Mouse (Mus musculus) CH12.LX (cell line): ENCODE data around the gene Pafah1b3. TPM values are rescaled to one million over a fixed set of nuclear protein-coding genes. Genes with fewer than 3 reads are reported as not detected.

Experiments used
- DNase-seq: peaks from one replicate; pipeline ENCODE4 v3.0.0-alpha.2; 2013; ENCODE audit errors: extremely low read depth
- H3K27ac ChIP-seq: 2 replicates; pipeline ENCODE4 v1.5.1; 2012; ENCODE audit warnings: low read depth, mild to moderate bottlenecking, control low read depth, moderate library complexity; ENCODE audit not compliant: insufficient read depth
- H3K27me3 ChIP-seq: replicated peaks from 2 replicates; pipeline ENCODE3; 2012; ENCODE audit warnings: inconsistent platforms
- H3K36me3 ChIP-seq, 2 experiments: replicated peaks in 1 of 2; 2 replicates each; pipeline versions ENCODE3 to v1.6.1; 2012; ENCODE audit warnings: inconsistent platforms in 1 of 2, low read length in 1 of 2, mild to moderate bottlenecking in 1 of 2, mixed read lengths in 1 of 2, moderate library complexity in 1 of 2; ENCODE audit not compliant: control insufficient read depth in 1 of 2, insufficient read depth in 1 of 2
- H3K4me1 ChIP-seq, 2 experiments: 2 replicates each; pipeline ENCODE4 v1.6.1; 2012; ENCODE audit warnings: inconsistent platforms in 1 of 2, moderate library complexity in 1 of 2; ENCODE audit not compliant: insufficient read depth in 2 of 2, control insufficient read depth in 1 of 2
- H3K4me2 ChIP-seq: 2 replicates; pipeline ENCODE4 v1.6.1; 2012; ENCODE audit warnings: low read depth, mild to moderate bottlenecking, control low read depth; ENCODE audit not compliant: poor library complexity, insufficient read depth, severe bottlenecking
- H3K4me3 ChIP-seq, 3 experiments: fragments of 150-350 bp in 1 of 3; sonication (generic) in 1 of 3; replicated peaks in 1 of 3; 2 replicates each; pipeline versions ENCODE3 to v1.5.1; 2011 to 2012; ENCODE audit warnings: low read depth in 2 of 3, low read length in 2 of 3, mild to moderate bottlenecking in 2 of 3, moderate library complexity in 2 of 3, control low read depth in 1 of 3, improper control_type of control experiment in 1 of 3, inconsistent platforms in 1 of 3, mixed read lengths in 1 of 3; ENCODE audit not compliant: poor library complexity in 1 of 3
- H3K79me2 ChIP-seq: replicated peaks from 2 replicates; pipeline ENCODE4 v1.6.1; 2012; ENCODE audit warnings: mild to moderate bottlenecking, moderate library complexity; ENCODE audit not compliant: control insufficient read depth, poor library complexity, insufficient read depth, severe bottlenecking; ENCODE audit errors: extremely low read depth
- H3K9ac ChIP-seq: 2 replicates; pipeline ENCODE4 v1.6.1; 2012; ENCODE audit warnings: low read depth, mild to moderate bottlenecking, control low read depth, moderate library complexity; ENCODE audit not compliant: insufficient read depth
- H3K9me3 ChIP-seq: replicated peaks from 2 replicates; pipeline ENCODE3; 2012; ENCODE audit warnings: low read length, inconsistent platforms, mixed read lengths
- BHLHE40 ChIP-seq: IDR thresholded peaks from 2 replicates; pipeline ENCODE4 v1.6.1; 2011; ENCODE audit warnings: mild to moderate bottlenecking, low read depth, low read length, improper control_type of control experiment
- CHD1 ChIP-seq: IDR thresholded peaks from 2 replicates; pipeline ENCODE4 v1.6.1; 2012; ENCODE audit warnings: low read depth, low read length, improper control_type of control experiment, inconsistent platforms
- CHD2 ChIP-seq: IDR thresholded peaks from 2 replicates; pipeline ENCODE4 v1.6.1; 2011; ENCODE audit warnings: low read length, improper control_type of control experiment
- CTCF ChIP-seq, 2 experiments: IDR thresholded peaks in 1 of 2; conservative IDR thresholded peaks in 1 of 2; 2 replicates each; pipeline ENCODE4 v1.5.1; 2011 to 2012; ENCODE audit warnings: low read depth in 2 of 2, low read length in 2 of 2, improper control_type of control experiment in 1 of 2, inconsistent platforms in 1 of 2, mild to moderate bottlenecking in 1 of 2, moderate library complexity in 1 of 2
- ELF1 ChIP-seq: IDR thresholded peaks from 2 replicates; pipeline ENCODE4 v1.6.1; 2014; ENCODE audit warnings: low read depth, mild to moderate bottlenecking, inconsistent platforms, low read length, improper control_type of control experiment
- EP300 ChIP-seq: IDR thresholded peaks from 2 replicates; pipeline ENCODE4 v1.6.1; 2011; ENCODE audit warnings: low read length, improper control_type of control experiment
- ETS1 ChIP-seq: conservative IDR thresholded peaks from 2 replicates; pipeline ENCODE4 v1.6.1; 2012; ENCODE audit warnings: low read depth, mild to moderate bottlenecking, inconsistent platforms, low read length, improper control_type of control experiment, moderate library complexity
- HCFC1 ChIP-seq: IDR thresholded peaks from 2 replicates; pipeline ENCODE4 v1.6.1; 2012; ENCODE audit warnings: low read depth, mild to moderate bottlenecking, inconsistent platforms, low read length, improper control_type of control experiment
- IRF4 ChIP-seq: IDR thresholded peaks from 2 replicates; pipeline ENCODE4 v1.6.1; 2014; ENCODE audit warnings: low read depth, mild to moderate bottlenecking, inconsistent platforms, low read length, improper control_type of control experiment
- JUN ChIP-seq: IDR thresholded peaks from 2 replicates; pipeline ENCODE4 v1.6.1; 2011; ENCODE audit warnings: low read depth, mild to moderate bottlenecking, low read length, improper control_type of control experiment, moderate library complexity; ENCODE audit not compliant: insufficient read depth
- JUND ChIP-seq: conservative IDR thresholded peaks from 2 replicates; pipeline ENCODE4 v1.6.1; 2011; ENCODE audit warnings: low read depth, low read length, improper control_type of control experiment
- KAT2A ChIP-seq: IDR thresholded peaks from 2 replicates; pipeline ENCODE4 v1.6.1; 2012; ENCODE audit warnings: low read length, improper control_type of control experiment, inconsistent platforms; ENCODE audit not compliant: insufficient replicate concordance
- MAZ ChIP-seq: IDR thresholded peaks from 2 replicates; pipeline ENCODE4 v1.6.1; 2012; ENCODE audit warnings: low read depth, mild to moderate bottlenecking, inconsistent platforms, low read length, improper control_type of control experiment, moderate library complexity
- MEF2A ChIP-seq: IDR thresholded peaks from 2 replicates; pipeline ENCODE4 v1.6.1; 2014; ENCODE audit warnings: low read depth, mild to moderate bottlenecking, inconsistent platforms, low read length, improper control_type of control experiment, borderline replicate concordance
- MXI1 ChIP-seq: IDR thresholded peaks from 2 replicates; pipeline ENCODE4 v1.6.1; 2011; ENCODE audit warnings: mild to moderate bottlenecking, low read depth, low read length, improper control_type of control experiment
- MYC ChIP-seq: IDR thresholded peaks from 2 replicates; pipeline ENCODE4 v1.6.1; 2011; ENCODE audit warnings: low read depth, mild to moderate bottlenecking, improper control_type of control experiment, low read length
- NELFE ChIP-seq: IDR thresholded peaks from 2 replicates; pipeline ENCODE4 v1.6.1; 2011; ENCODE audit warnings: low read depth, low read length, improper control_type of control experiment
- NRF1 ChIP-seq: IDR thresholded peaks from 2 replicates; pipeline ENCODE4 v1.6.1; 2014; ENCODE audit warnings: low read depth, mild to moderate bottlenecking, inconsistent platforms, low read length, improper control_type of control experiment, moderate library complexity
- PAX5 ChIP-seq: IDR thresholded peaks from 2 replicates; pipeline ENCODE4 v1.6.1; 2012; ENCODE audit warnings: low read length, inconsistent platforms, mixed read lengths
- POLR2A ChIP-seq: IDR thresholded peaks from 2 replicates; pipeline ENCODE4 v1.6.1; 2011; ENCODE audit warnings: low read depth, mild to moderate bottlenecking, improper control_type of control experiment, low read length
- RAD21 ChIP-seq: IDR thresholded peaks from 2 replicates; pipeline ENCODE4 v1.6.1; 2011; ENCODE audit warnings: low read depth, mild to moderate bottlenecking, low read length, improper control_type of control experiment, moderate library complexity
- SIN3A ChIP-seq: IDR thresholded peaks from 2 replicates; pipeline ENCODE4 v1.6.1; 2012; ENCODE audit warnings: low read length, improper control_type of control experiment, inconsistent platforms
- SMC3 ChIP-seq: IDR thresholded peaks from 2 replicates; pipeline ENCODE4 v1.6.1; 2011; ENCODE audit warnings: low read depth, low read length, improper control_type of control experiment
- USF1 ChIP-seq: IDR thresholded peaks from 2 replicates; pipeline ENCODE4 v1.6.1; 2014; ENCODE audit warnings: low read depth, mild to moderate bottlenecking, inconsistent platforms, low read length, improper control_type of control experiment
- USF2 ChIP-seq: conservative IDR thresholded peaks from 2 replicates; pipeline ENCODE4 v1.6.1; 2011; ENCODE audit warnings: low read depth, low read length, improper control_type of control experiment
- ZC3H11A ChIP-seq: IDR thresholded peaks from 2 replicates; pipeline ENCODE4 v1.6.1; 2012; ENCODE audit warnings: low read depth, mild to moderate bottlenecking, inconsistent platforms, low read length, improper control_type of control experiment
- ZKSCAN1 ChIP-seq: IDR thresholded peaks from 2 replicates; pipeline ENCODE4 v1.6.1; 2012; ENCODE audit warnings: low read depth, inconsistent platforms, low read length, improper control_type of control experiment, borderline replicate concordance
- ZMIZ1 ChIP-seq: IDR thresholded peaks from 2 replicates; pipeline ENCODE4 v1.6.1; 2012; ENCODE audit warnings: low read depth, mild to moderate bottlenecking, inconsistent platforms, low read length, improper control_type of control experiment
- ZNF384 ChIP-seq: IDR thresholded peaks from 2 replicates; pipeline ENCODE4 v1.6.1; 2012; ENCODE audit warnings: low read depth, low read length, improper control_type of control experiment, inconsistent platforms
- dilution Hi-C: fragments of 300-500 bp; cut with MboI; formaldehyde crosslinking; loops from 2 replicates; pipeline ENCODE4 v1.14.3; 2020; ENCODE audit warnings: low sequenced_read_pairs; ENCODE audit not compliant: extremely low pct_unique_long_range_greater_than_20kb, extremely low pct_ligation_motif_present
- in situ Hi-C: fragments of 300-500 bp; cut with MboI; formaldehyde crosslinking; loops from 3 replicates; pipeline ENCODE4 v1.14.3; 2019; ENCODE audit warnings: low sequenced_read_pairs, low pct_ligation_motif_present, low pct_unique_long_range_greater_than_20kb, mixed read lengths
- polyA plus RNA-seq: library from polyadenylated mRNA; unstranded; fragments of >175 nt; gene quantifications from 2 replicates; pipeline ENCODE4 v1.2.1, GENCODE M21; 2012; ENCODE audit warnings: low read depth; ENCODE audit not compliant: insufficient read length
- total RNA-seq, 2 experiments: library from RNA; depleted of rRNA; stranded (reverse); fragments of 300-350 nt in 1 of 2; fragments of >200 nt in 1 of 2; gene quantifications; 2 replicates each; pipeline ENCODE4 v1.2.3; 2012 to 2014

The Pafah1b3 gene
- total and polyA plus RNA-seq, 3 experiments, result 5.9 to 50.2 (median 17.6) TPM

DNA sequence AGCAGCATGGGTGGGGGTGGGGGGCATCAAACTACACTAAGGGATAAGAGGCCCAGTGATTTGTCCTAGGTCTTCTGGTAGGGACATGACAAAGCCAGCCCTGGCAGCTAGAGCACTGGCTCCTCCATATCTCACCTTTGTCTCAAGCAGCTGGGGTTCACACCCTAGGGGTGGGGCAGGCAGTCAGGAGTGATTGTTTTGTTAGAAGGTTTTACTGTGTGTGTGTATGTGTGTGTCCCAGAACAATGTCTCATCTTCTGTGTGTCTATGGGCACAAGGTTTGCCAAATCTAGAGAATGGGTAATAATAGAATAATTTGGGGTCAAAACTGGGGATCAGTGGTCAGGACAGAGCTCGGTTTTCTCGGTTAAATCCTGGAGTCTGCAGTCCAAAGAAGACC is 7.7 kb upstream of the Pafah1b3 start:
- DNase-seq, result no peak
- dilution Hi-C loops (no loop called here), in situ Hi-C loops (no loop called here)
- Histone ChIP-seq H3K27ac (no peak overlapping the region), H3K4me1 (no peaks in the 10 kb centered on the region), H3K4me3 (no peak overlapping the region), H3K79me2 (no peaks in the 10 kb centered on the region), H3K9ac (no peak overlapping the region), H3K9me3 (no peaks in the 10 kb centered on the region), H3K27me3 (peaks cover 75% of the 10 kb centered on the region), H3K36me3 (no peaks in the 10 kb centered on the region), H3K4me2 (no peak overlapping the region)
- TF ChIP-seq MYC (no peak), CHD1 (no peak), BHLHE40 (no peak), SIN3A (no peak), JUN (no peak), ZNF384 (no peak), ETS1 (no peak), ZMIZ1 (no peak), MEF2A (no peak), CTCF (conservative IDR thresholded peaks at IDR 0.05 in 1 of 2, IDR thresholded peaks at IDR 0.05 in 1 of 2; ENCODE audit: low read depth in 2 of 2, low read length in 2 of 2) (no peak), CHD2 (no peak), MXI1 (no peak), NELFE (no peak), EP300 (no peak), KAT2A (no peak), HCFC1 (no peak)

GRCm38 (mm10) chr7:25303685-25304006 is 5.9 kb upstream of the Pafah1b3 start:
- in situ Hi-C loops, result no loop called here

More at GRCm38 (mm10) chr7:25303685-25304006, 5.9 kb upstream of the Pafah1b3 start:
- Histone ChIP-seq H3K4me1 (peaks cover 2 to 4% of the 10 kb centered on the region in 2 experiments; a peak in 2 of 4 replicates), H3K9ac (no peak overlapping the region), H3K4me2 (no peak overlapping the region), H3K4me3 (no peak overlapping the region), H3K9me3 (no peaks in the 10 kb centered on the region), H3K27me3 (peaks cover 60% of the 10 kb centered on the region), H3K79me2 (no peaks in the 10 kb centered on the region), H3K27ac (no peak overlapping the region), H3K36me3 (no peaks in the 10 kb centered on the region)
- TF ChIP-seq MAZ (no peak), ETS1 (no peak), MXI1 (no peak), SIN3A (no peak), JUND (no peak), RAD21 (no peak), NELFE (no peak), SMC3 (no peak), ZKSCAN1 (no peak), USF2 (no peak), PAX5 (no peak), ZC3H11A (no peak), USF1 (no peak), BHLHE40 (no peak), ELF1 (no peak), NRF1 (no peak), EP300 (no peak), ZNF384 (no peak), IRF4 (no peak), POLR2A (no peak)
- dilution Hi-C loops, result no loop called here
- DNase-seq, result no peak
